Mouse (Mus musculus): ENCODE measurements around the gene Syk. TPM values are rescaled to one million over a fixed set of nuclear protein-coding genes. Genes with fewer than 3 reads are reported as not detected.

Gene Syk
- 0.45 and 1.1 TPM in 2 replicates for polyA plus RNA-seq (2021; fragmentation: Nextera tagmentation)
- long read RNA-seq, experiment 1, full-length matches to known transcripts = 1 of 5 reads
- long read RNA-seq, experiment 1, partial matches to known transcripts = 4 of 5 reads
- long read RNA-seq, experiment 1, other reads (novel, unspliced or antisense) = 0 of 5 reads
- long read RNA-seq, experiment 2, partial matches to known transcripts = 0 of 3 reads
- long read RNA-seq, experiment 2, other reads (novel, unspliced or antisense) = 3 of 3 reads

GRCm38 (mm10) chr13:52582878-52583661 lies at the start of gene Syk:
Syk (plus strand) TSS chr13:52583173.

Other genes with a start within 250 kb of the Syk start
- 39.7 and 48.3 TPM in 2 replicates for gene Diras2, start 51.9 kb upstream of the Syk start, polyA plus RNA-seq (2021; fragmentation: Nextera tagmentation)

Measured in left cerebral cortex, adult 6 months (tissue).